In genomic region chr17:85085335-85085734, GRCm38 (mm10) we compare ENCODE assay signal across 27 mouse cellular contexts. TPM values are rescaled to one million over a fixed set of nuclear protein-coding genes. Genes with fewer than 3 reads are reported as not detected.
"Had no signal": no experiment of that assay in that cellular context is flagged by ENCODE, and none has a peak within 500 bp of the region (broad histone marks: within the 10 kb centered on the region; RNA-seq: fewer than 3 reads in every experiment).

No protein-coding gene starts in this region.

- H3K27ac ChIP-seq: hindbrain, embryonic 10.5 days; hindbrain, embryonic 12.5 days; hindbrain, embryonic 14.5 days; layer of hippocampus, adult 2 months; left cerebral cortex, adult 2 months; limb, embryonic 10.5 days; limb, embryonic 12.5 days; liver, embryonic 13.5 days; liver, embryonic 15.5 days had no signal

- H3K27me3 ChIP-seq: hindbrain, embryonic 12.5 days; intestine, embryonic 15.5 days; limb, embryonic 12.5 days; liver, embryonic 13.5 days; liver, embryonic 15.5 days had no signal

- ATAC-seq: hindbrain, embryonic 16.5 days; inflammation-experienced regulatory T-cells, adult 6 months; intestine, embryonic 15.5 days; liver, postnatal 0 days had no signal

- DNase-seq: gastrocnemius, postnatal 10 days; gastrocnemius, postnatal 25 days; heart, adult 18-20 months; heart, postnatal 4 days; kidney, adult 18-20 months; kidney, adult 8-10 months; kidney, postnatal 10 days; kidney, postnatal 25 days; kidney, postnatal 4 days; liver; liver, embryonic 13.5 days; liver, postnatal 0 days had no signal

- H3K4me2 ChIP-seq: heart, embryonic 11.5 days; hindbrain, embryonic 12.5 days; hindbrain, embryonic 14.5 days; intestine, embryonic 15.5 days; limb, embryonic 12.5 days; liver, embryonic 11.5 days; liver, embryonic 13.5 days; liver, embryonic 15.5 days had no signal

- H3K9ac ChIP-seq: hindbrain, embryonic 12.5 days; hindbrain, embryonic 14.5 days; intestine, embryonic 15.5 days; limb, embryonic 12.5 days; liver, embryonic 13.5 days; liver, embryonic 15.5 days; liver, postnatal 0 days had no signal

- H3K36me3 ChIP-seq: intestine, embryonic 15.5 days had no signal

- H3K9me3 ChIP-seq: hindbrain, embryonic 10.5 days; hindbrain, embryonic 12.5 days; intestine, embryonic 15.5 days; limb, embryonic 10.5 days; limb, embryonic 12.5 days; liver, embryonic 13.5 days; liver, embryonic 15.5 days had no signal

- H3K4me3 ChIP-seq: hindbrain, embryonic 10.5 days; hindbrain, embryonic 12.5 days; intestine, embryonic 15.5 days; layer of hippocampus, adult 2 months; left cerebral cortex, adult 2 months; limb, embryonic 10.5 days; limb, embryonic 12.5 days; liver, embryonic 13.5 days; liver, embryonic 15.5 days had no signal

RNA-seq across cellular contexts. Expression of gene Slc3a1, which starts 57.2 kb away (rescaled TPM):
- total RNA-seq: heart, adult 18-20 months; heart, postnatal 25 days; layer of hippocampus, postnatal 10 days had no signal
